7 mouse cellular contexts compared by ENCODE assay signal in genomic region chr3:79287699-79288458, GRCm38 (mm10). TPM values are rescaled to one million over a fixed set of nuclear protein-coding genes. Genes with fewer than 3 reads are reported as not detected.
A peak's percentile ranks its signal among the peaks of the same experiment; 100 is the strongest.
DNase-seq lines count a peak whose midpoint lies in the region; ATAC-seq and TF ChIP-seq lines count a peak whose summit lies in the region.

No protein-coding gene starts in this region.

- peaks cover 31% of the 10 kb centered on the region for H3K79me3 ChIP-seq in C2C12 (ENCODE audit: low read depth)

- H3K9ac ChIP-seq in forebrain, embryonic 15.5 days (replicated peaks) = peak overlapping the region; percentile 87
- peak overlapping the region; percentile 95 for H3K9ac ChIP-seq in intestine, postnatal 0 days (ENCODE audit: low read depth, low read length)

- no peak for ATAC-seq in forebrain, embryonic 15.5 days (replicated peaks)
- ATAC-seq in intestine, postnatal 0 days = peak; percentile 72

- DNase-seq in ES-CJ7 (ENCODE audit: low read depth, low spot score) = peak; percentile 5
- DNase-seq in lung, postnatal 36 days = peak; percentile 36
- DNase-seq in retina, postnatal 1 day = no peak
- no peak for DNase-seq in adrenal gland, postnatal 36 days

- no peaks in the 10 kb centered on the region for H3K9me3 ChIP-seq in forebrain, embryonic 15.5 days
- H3K9me3 ChIP-seq in intestine, postnatal 0 days (ENCODE audit: control insufficient read depth) = no peaks in the 10 kb centered on the region

- H3ac ChIP-seq in C2C12 (ENCODE audit: control insufficient read depth, insufficient read length, low read depth) = peak overlapping the region; percentile 87

- H3K27me3 ChIP-seq in C2C12 (ENCODE audit: control insufficient read depth, insufficient read depth, insufficient read length) = no peaks in the 10 kb centered on the region
- H3K27me3 ChIP-seq in forebrain, embryonic 15.5 days = no peaks in the 10 kb centered on the region
- H3K27me3 ChIP-seq in intestine, postnatal 0 days (replicated peaks; ENCODE audit: control insufficient read depth, insufficient read depth, low read length) = no peaks in the 10 kb centered on the region

- H3K36me3 ChIP-seq in C2C12 (ENCODE audit: control insufficient read depth, insufficient read depth) = no peaks in the 10 kb centered on the region
- no peaks in the 10 kb centered on the region for H3K36me3 ChIP-seq in forebrain, embryonic 15.5 days
- no peaks in the 10 kb centered on the region for H3K36me3 ChIP-seq in intestine, postnatal 0 days (ENCODE audit: control insufficient read depth, insufficient read depth)

- peak overlapping the region; percentile 77 for H3K4me2 ChIP-seq in forebrain, embryonic 15.5 days (replicated peaks)
- peak overlapping the region; percentile 92 for H3K4me2 ChIP-seq in intestine, postnatal 0 days (replicated peaks; ENCODE audit: low read depth)

- WGBS in forebrain, embryonic 15.5 days = 14% methylated on average over 17 of the region's 17 CpGs
- WGBS in intestine, postnatal 0 days = 10% methylated on average over 17 of the region's 17 CpGs

- no peak for TF ChIP-seq CTCF in C2C12 (IDR thresholded peaks at IDR 0.05; ENCODE audit: control insufficient read depth, insufficient read depth, insufficient read length)
- no peak for TF ChIP-seq CTCF in intestine, postnatal 0 days (IDR thresholded peaks at IDR 0.05; ENCODE audit: low read depth)

- H3K4me3 ChIP-seq in C2C12 (ENCODE audit: insufficient read depth, poor library complexity, severe bottlenecking) = peak overlapping the region; percentile 71
- peak overlapping the region; percentile 59 for H3K4me3 ChIP-seq in forebrain, embryonic 15.5 days
- peak overlapping the region; percentile 91 for H3K4me3 ChIP-seq in intestine, postnatal 0 days (ENCODE audit: low read depth, low read length)

- peak overlapping the region; percentile 96 for H3K27ac ChIP-seq in forebrain, embryonic 15.5 days (replicated peaks)
- peak overlapping the region; percentile 99 for H3K27ac ChIP-seq in intestine, postnatal 0 days (ENCODE audit: low read depth, low read length)

- H3K4me1 ChIP-seq in forebrain, embryonic 15.5 days = peaks cover 37% of the 10 kb centered on the region
- peaks cover 15% of the 10 kb centered on the region; the same call in 1 of the 2 replicates for H3K4me1 ChIP-seq in intestine, postnatal 0 days (replicated peaks; ENCODE audit: control insufficient read depth, insufficient read depth, low read length)

- H3K79me2 ChIP-seq in C2C12 (ENCODE audit: control insufficient read depth, insufficient read depth) = peaks cover 36% of the 10 kb centered on the region

TF ChIP-seq in C2C12, 6 proteins besides CTCF, POLR2A, EP300 and RAD21:
- TF ChIP-seq FOSL1 (IDR thresholded peaks at IDR 0.05; ENCODE audit: insufficient read depth, low read length, poor library complexity, severe bottlenecking) = no peak
- no peak for TF ChIP-seq USF1 (IDR thresholded peaks at IDR 0.05; ENCODE audit: low read depth)
- no peak for TF ChIP-seq MYOG (IDR thresholded peaks at IDR 0.05; ENCODE audit: control insufficient read depth, extremely low read depth, insufficient read length)
- TF ChIP-seq MYOD1 (IDR thresholded peaks at IDR 0.05; ENCODE audit: control insufficient read depth, insufficient read length, low read depth) = no peak
- TF ChIP-seq CEBPB (IDR thresholded peaks at IDR 0.05; ENCODE audit: low read depth) = no peak
- no peak for TF ChIP-seq MAX (IDR thresholded peaks at IDR 0.05)
TF ChIP-seq in C2C12: peak in this region for 0.

RNA-seq across cellular contexts. Expression of gene Rapgef2, which starts 1.6 kb away (rescaled TPM):
- 5.6 TPM for polyA plus RNA-seq in C2C12 (2012; fragmentation: generic; extraction: Trizol)
- polyA plus RNA-seq in forebrain, embryonic 15.5 days (2015; fragmentation: Nextera tagmentation; extraction: Ambion mirVana) = 11.4 and 11.8 TPM in 2 replicates
- 3.2 and 4.1 TPM in 2 replicates for polyA plus RNA-seq in intestine, postnatal 0 days (2015; fragmentation: Nextera tagmentation; extraction: Ambion mirVana)
- total RNA-seq in adrenal gland, postnatal 36 days (2021) = 10 to 100 TPM; 22.9 to 23.0 TPM

RNA-seq across cellular contexts. Expression of gene Gm17359, which starts 48.6 kb away (rescaled TPM):
- not detected for polyA plus RNA-seq in C2C12 (2012; fragmentation: generic; extraction: Trizol)
- polyA plus RNA-seq in forebrain, embryonic 15.5 days (2015; fragmentation: Nextera tagmentation; extraction: Ambion mirVana) = not detected in 2 replicates
- not detected in 2 replicates for polyA plus RNA-seq in intestine, postnatal 0 days (2015; fragmentation: Nextera tagmentation; extraction: Ambion mirVana)
- total RNA-seq in adrenal gland, postnatal 36 days (2021) = not detected

Comparison
In these comparisons a context has a peak if more than half of its experiments do, and no peak if none do; other contexts are left out.
1. DNase-seq: peak in ES-CJ7 (single experiment) and lung, postnatal 36 days (single experiment); none in retina, postnatal 1 day (single experiment) and adrenal gland, postnatal 36 days (0 of 2).
2. Peak in every context shown above with its lines, with median percentiles within 50 percentile points of each other: H3K4me3 ChIP-seq.